Mouse (Mus musculus) CH12.LX (cell line): ENCODE measurements at regions not wholly inside any gene's neighbourhood (a gene's known extent, or its start where the extent isn't known, plus 50 kb on each side); places are given as distances from the start of the nearest gene placed in this dataset.

Experiments
- DNase-seq: peaks from one replicate; pipeline ENCODE4 v3.0.0-alpha.2; 2013; ENCODE audit errors: extremely low read depth
- H3K27ac ChIP-seq: 2 replicates; pipeline ENCODE4 v1.5.1; 2012; ENCODE audit warnings: low read depth, mild to moderate bottlenecking, control low read depth, moderate library complexity; ENCODE audit not compliant: insufficient read depth
- H3K27me3 ChIP-seq: replicated peaks from 2 replicates; pipeline ENCODE3; 2012; ENCODE audit warnings: inconsistent platforms
- H3K36me3 ChIP-seq, 2 experiments: replicated peaks in 1 of 2; 2 replicates each; pipeline versions ENCODE3 to v1.6.1; 2012; ENCODE audit warnings: inconsistent platforms in 1 of 2, low read length in 1 of 2, mild to moderate bottlenecking in 1 of 2, mixed read lengths in 1 of 2, moderate library complexity in 1 of 2; ENCODE audit not compliant: control insufficient read depth in 1 of 2, insufficient read depth in 1 of 2
- H3K4me1 ChIP-seq, 2 experiments: 2 replicates each; pipeline ENCODE4 v1.6.1; 2012; ENCODE audit warnings: inconsistent platforms in 1 of 2, moderate library complexity in 1 of 2; ENCODE audit not compliant: insufficient read depth in 2 of 2, control insufficient read depth in 1 of 2
- H3K4me2 ChIP-seq: 2 replicates; pipeline ENCODE4 v1.6.1; 2012; ENCODE audit warnings: low read depth, mild to moderate bottlenecking, control low read depth; ENCODE audit not compliant: poor library complexity, insufficient read depth, severe bottlenecking
- H3K4me3 ChIP-seq, 3 experiments: fragments of 150-350 bp in 1 of 3; sonication (generic) in 1 of 3; replicated peaks in 1 of 3; 2 replicates each; pipeline versions ENCODE3 to v1.5.1; 2011 to 2012; ENCODE audit warnings: low read depth in 2 of 3, low read length in 2 of 3, mild to moderate bottlenecking in 2 of 3, moderate library complexity in 2 of 3, control low read depth in 1 of 3, improper control_type of control experiment in 1 of 3, inconsistent platforms in 1 of 3, mixed read lengths in 1 of 3; ENCODE audit not compliant: poor library complexity in 1 of 3
- H3K79me2 ChIP-seq: replicated peaks from 2 replicates; pipeline ENCODE4 v1.6.1; 2012; ENCODE audit warnings: mild to moderate bottlenecking, moderate library complexity; ENCODE audit not compliant: control insufficient read depth, poor library complexity, insufficient read depth, severe bottlenecking; ENCODE audit errors: extremely low read depth
- H3K9ac ChIP-seq: 2 replicates; pipeline ENCODE4 v1.6.1; 2012; ENCODE audit warnings: low read depth, mild to moderate bottlenecking, control low read depth, moderate library complexity; ENCODE audit not compliant: insufficient read depth
- H3K9me3 ChIP-seq: replicated peaks from 2 replicates; pipeline ENCODE3; 2012; ENCODE audit warnings: low read length, inconsistent platforms, mixed read lengths
- EP300 ChIP-seq: IDR thresholded peaks from 2 replicates; pipeline ENCODE4 v1.6.1; 2011; ENCODE audit warnings: low read length, improper control_type of control experiment
- GABPA ChIP-seq: IDR thresholded peaks from 2 replicates; pipeline ENCODE4 v1.6.1; 2012; ENCODE audit warnings: low read depth, low read length, improper control_type of control experiment, inconsistent platforms; ENCODE audit not compliant: insufficient replicate concordance
- HCFC1 ChIP-seq: IDR thresholded peaks from 2 replicates; pipeline ENCODE4 v1.6.1; 2012; ENCODE audit warnings: low read depth, mild to moderate bottlenecking, inconsistent platforms, low read length, improper control_type of control experiment
- MAFK ChIP-seq: IDR thresholded peaks from 2 replicates; pipeline ENCODE4 v1.6.1; 2011; ENCODE audit warnings: low read length, improper control_type of control experiment; ENCODE audit not compliant: insufficient replicate concordance
- MYC ChIP-seq: IDR thresholded peaks from 2 replicates; pipeline ENCODE4 v1.6.1; 2011; ENCODE audit warnings: low read depth, mild to moderate bottlenecking, improper control_type of control experiment, low read length
- NRF1 ChIP-seq: IDR thresholded peaks from 2 replicates; pipeline ENCODE4 v1.6.1; 2014; ENCODE audit warnings: low read depth, mild to moderate bottlenecking, inconsistent platforms, low read length, improper control_type of control experiment, moderate library complexity
- TCF12 ChIP-seq: IDR thresholded peaks from 2 replicates; pipeline ENCODE4 v1.6.1; 2014; ENCODE audit warnings: low read depth, mild to moderate bottlenecking, inconsistent platforms, low read length, improper control_type of control experiment
- UBTF ChIP-seq: IDR thresholded peaks from 2 replicates; pipeline ENCODE4 v1.6.1; 2012; ENCODE audit warnings: low read depth, mild to moderate bottlenecking, inconsistent platforms, low read length, improper control_type of control experiment, moderate library complexity
- USF2 ChIP-seq: conservative IDR thresholded peaks from 2 replicates; pipeline ENCODE4 v1.6.1; 2011; ENCODE audit warnings: low read depth, low read length, improper control_type of control experiment
- dilution Hi-C: fragments of 300-500 bp; cut with MboI; formaldehyde crosslinking; loops from 2 replicates; pipeline ENCODE4 v1.14.3; 2020; ENCODE audit warnings: low sequenced_read_pairs; ENCODE audit not compliant: extremely low pct_unique_long_range_greater_than_20kb, extremely low pct_ligation_motif_present
- in situ Hi-C: fragments of 300-500 bp; cut with MboI; formaldehyde crosslinking; loops from 3 replicates; pipeline ENCODE4 v1.14.3; 2019; ENCODE audit warnings: low sequenced_read_pairs, low pct_ligation_motif_present, low pct_unique_long_range_greater_than_20kb, mixed read lengths

DNA sequence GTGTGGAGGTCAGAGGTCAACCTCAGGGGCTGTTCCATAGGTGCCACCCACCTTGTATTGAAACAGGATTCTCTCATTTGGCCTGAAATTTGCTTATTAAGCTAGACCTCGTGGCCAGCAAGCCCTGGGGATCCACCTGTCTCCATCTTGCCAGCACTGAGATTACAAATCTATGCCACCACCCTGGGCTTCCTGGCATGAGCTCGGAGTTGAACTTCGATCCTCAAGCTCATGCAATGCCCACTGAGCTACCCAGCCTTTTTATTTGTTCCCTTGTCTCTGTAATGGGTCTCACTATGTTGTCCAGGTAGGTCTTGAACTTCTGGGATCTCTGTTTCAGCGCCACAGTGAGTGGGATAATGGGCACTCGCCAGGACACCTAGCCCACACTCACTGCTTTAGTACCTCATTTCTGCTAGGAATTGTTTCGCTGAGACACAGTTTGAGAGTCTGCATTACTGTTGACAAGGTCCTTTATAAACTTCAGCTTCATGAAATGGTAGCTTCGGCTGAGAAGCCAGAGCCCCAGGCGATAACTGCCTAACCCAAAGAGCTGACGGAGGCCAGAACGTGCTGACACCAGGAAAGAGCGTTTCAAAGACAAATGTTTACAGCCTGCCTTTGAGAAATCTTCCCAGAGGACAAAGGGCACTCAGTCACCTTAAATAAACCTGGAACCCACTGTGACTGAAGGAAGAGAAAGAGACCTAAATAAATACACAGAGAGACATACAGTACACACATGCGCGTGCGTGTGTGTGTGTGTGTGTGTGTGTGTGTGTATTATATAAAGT lies 50.6 kb upstream of the Foxn2 start:
- Histone ChIP-seq H3K79me2 (no peaks in the 10 kb centered on the region), H3K4me2 (no peak overlapping the region), H3K9ac (no peak overlapping the region), H3K36me3 (no peaks in the 10 kb centered on the region), H3K27me3 (no peaks in the 10 kb centered on the region), H3K9me3 (no peaks in the 10 kb centered on the region), H3K27ac (no peak overlapping the region), H3K4me3 (no peak overlapping the region), H3K4me1 (no peaks in the 10 kb centered on the region)
- dilution Hi-C loops = no loop called here
- no peak for DNase-seq
- in situ Hi-C loops = loop anchor here (5.0 kb wide), 1 partner anchor 133 kb away; no protein-coding TSS in a partner anchor
- TF ChIP-seq NRF1 = no peak
- TF ChIP-seq MYC = no peak
- TF ChIP-seq TCF12 = no peak
- no peak for TF ChIP-seq UBTF
- no peak for TF ChIP-seq MAFK
- no peak for TF ChIP-seq GABPA
- no peak for TF ChIP-seq HCFC1
- TF ChIP-seq USF2 = no peak
- no peak for TF ChIP-seq EP300
